Mouse (Mus musculus) liver, embryonic 16.5 days (tissue): ENCODE results near the gene Cntln. TPM values are rescaled to one million over a fixed set of nuclear protein-coding genes. Genes with fewer than 3 reads are reported as not detected.
A peak's percentile ranks its signal among the peaks of the same experiment; 100 is the strongest.

Experiments used
- ATAC-seq: fragments of 200-750 bp; cut with Nextera tagmentation; 2 replicates; pipeline ENCODE4 v1.8.0; 2017; ENCODE audit warnings: low read depth, mild to moderate bottlenecking, moderate number of reproducible peaks, moderate library complexity
- H3K27ac ChIP-seq: fragments of 300-500 bp; sonication (generic); 2 replicates; pipeline ENCODE4 v1.5.1; 2014; ENCODE audit warnings: mild to moderate bottlenecking, low read length
- H3K27me3 ChIP-seq: fragments of 300-500 bp; sonication (generic); 2 replicates; pipeline ENCODE4 v1.6.1; 2014; ENCODE audit warnings: low read depth, low read length, mixed read lengths; ENCODE audit not compliant: control insufficient read depth, insufficient read depth
- H3K36me3 ChIP-seq: fragments of 300-500 bp; sonication (generic); 2 replicates; pipeline ENCODE4 v1.6.1; 2014; ENCODE audit warnings: mild to moderate bottlenecking; ENCODE audit not compliant: control insufficient read depth, insufficient read depth
- H3K4me1 ChIP-seq: fragments of 300-500 bp; sonication (generic); 2 replicates; pipeline ENCODE4 v1.6.1; 2014; ENCODE audit warnings: low read depth, low read length, mixed read lengths; ENCODE audit not compliant: control insufficient read depth
- H3K4me2 ChIP-seq: fragments of 300-500 bp; sonication (generic); 2 replicates; pipeline ENCODE4 v1.6.1; 2014; ENCODE audit warnings: low read depth, low read length, mixed read lengths
- H3K4me3 ChIP-seq: fragments of 300-500 bp; sonication (generic); 2 replicates; pipeline ENCODE4 v1.5.1; 2014; ENCODE audit warnings: low read depth, mild to moderate bottlenecking, low read length
- H3K9ac ChIP-seq: fragments of 300-500 bp; sonication (generic); 2 replicates; pipeline ENCODE4 v1.6.1; 2014; ENCODE audit warnings: low read depth, low read length
- H3K9me3 ChIP-seq: fragments of 300-500 bp; sonication (generic); replicated peaks from 2 replicates; pipeline ENCODE4 v1.6.1; 2016; ENCODE audit warnings: low read length; ENCODE audit not compliant: control insufficient read depth
- WGBS: fragments of 180-500 bp; shearing (Covaris S2); extraction: QIAGEN DNeasy Blood & Tissue Kit; methylation state at CpG from one replicate; pipeline ENCODE4 v1.1.7; 2014; ENCODE audit not compliant: insufficient replicate concordance; 5-methylcytosine and 5-hydroxymethylcytosine counted together
- polyA plus RNA-seq: library from polyadenylated mRNA; unstranded; fragments of >200 nt; fragmentation: Nextera tagmentation; extraction: Ambion mirVana; gene quantifications from 2 replicates; pipeline ENCODE4 v1.2.1, GENCODE M21; 2015

Gene Cntln
- 1.3 and 1.5 TPM in 2 replicates for polyA plus RNA-seq

- peak; percentile 91 for ATAC-seq
- Histone ChIP-seq H3K27me3 (no peaks in the 10 kb centered on the region), H3K4me1 (peaks cover 4% of the 10 kb centered on the region), H3K36me3 (no peaks in the 10 kb centered on the region), H3K9me3 (no peaks in the 10 kb centered on the region), H3K9ac (peak within 1 kb of the TSS; percentile 78), H3K4me2 (peak within 1 kb of the TSS; percentile 77), H3K27ac (peak within 1 kb of the TSS; percentile 57), H3K4me3 (peak within 1 kb of the TSS; percentile 74)
- under 1% methylated on average over 48 of the region's 50 CpGs for WGBS
Measured at GRCm38 (mm10) chr4:84884111-84884538, at the start of gene Cntln. Gene Cntln (plus strand): TSS chr4:84884309.

- H3K27me3 ChIP-seq = no peaks in the 10 kb centered on the region
- H3K4me3 ChIP-seq = no peak overlapping the region
- ATAC-seq = no peak
- H3K9ac ChIP-seq = no peak overlapping the region
- H3K9me3 ChIP-seq = no peaks in the 10 kb centered on the region
- H3K4me2 ChIP-seq = no peak overlapping the region
- 28% methylated on average over 5 of the region's 5 CpGs for WGBS
- no peaks in the 10 kb centered on the region for H3K4me1 ChIP-seq
- H3K27ac ChIP-seq = no peak overlapping the region
- no peaks in the 10 kb centered on the region for H3K36me3 ChIP-seq
Measured at GRCm38 (mm10) chr4:84836979-84837378, 47.1 kb upstream of the Cntln start.

- H3K4me1 ChIP-seq = no peaks in the 10 kb centered on the region
- ATAC-seq = no peak
- H3K4me3 ChIP-seq = no peak overlapping the region
- no peaks in the 10 kb centered on the region for H3K9me3 ChIP-seq
- WGBS = 64% methylated on average over 3 of the region's 3 CpGs
- no peaks in the 10 kb centered on the region for H3K36me3 ChIP-seq
- H3K27ac ChIP-seq = no peak overlapping the region
- no peaks in the 10 kb centered on the region for H3K27me3 ChIP-seq
- H3K9ac ChIP-seq = no peak overlapping the region
- H3K4me2 ChIP-seq = no peak overlapping the region
Measured at GRCm38 (mm10) chr4:84838545-84838944, 45.6 kb upstream of the Cntln start.

GRCm38 (mm10) chr4:84839466-84839865, 44.6 kb upstream of the Cntln start:
- Histone ChIP-seq H3K27ac (no peak overlapping the region), H3K9me3 (no peaks in the 10 kb centered on the region), H3K36me3 (no peaks in the 10 kb centered on the region), H3K4me1 (no peaks in the 10 kb centered on the region), H3K27me3 (no peaks in the 10 kb centered on the region), H3K9ac (no peak overlapping the region), H3K4me2 (no peak overlapping the region), H3K4me3 (no peak overlapping the region)
- ATAC-seq = no peak
- 65% methylated on average over 2 of the region's 2 CpGs for WGBS

- WGBS = 68% methylated on average over 2 of the region's 2 CpGs
- ATAC-seq = no peak
- Histone ChIP-seq H3K27ac (no peak overlapping the region), H3K27me3 (no peaks in the 10 kb centered on the region), H3K9ac (no peak overlapping the region), H3K9me3 (no peaks in the 10 kb centered on the region), H3K4me3 (no peak overlapping the region), H3K36me3 (no peaks in the 10 kb centered on the region), H3K4me1 (no peaks in the 10 kb centered on the region), H3K4me2 (no peak overlapping the region)
Measured at GRCm38 (mm10) chr4:84857588-84857987, 26.5 kb upstream of the Cntln start.

GRCm38 (mm10) chr4:84876347-84876746, 7.8 kb upstream of the Cntln start:
- WGBS = 30% methylated on average over 3 of the region's 3 CpGs
- Histone ChIP-seq H3K4me1 (no peaks in the 10 kb centered on the region), H3K9ac (no peak overlapping the region), H3K27ac (no peak overlapping the region), H3K4me3 (no peak overlapping the region), H3K9me3 (no peaks in the 10 kb centered on the region), H3K36me3 (no peaks in the 10 kb centered on the region), H3K4me2 (no peak overlapping the region), H3K27me3 (no peaks in the 10 kb centered on the region)
- ATAC-seq = no peak

- WGBS = 77% methylated on average over 12 of the region's 12 CpGs
- no peaks in the 10 kb centered on the region for H3K9me3 ChIP-seq
- peaks cover 4% of the 10 kb centered on the region for H3K4me1 ChIP-seq
- H3K27me3 ChIP-seq = no peaks in the 10 kb centered on the region
- H3K4me3 ChIP-seq = peak overlapping the region; percentile 74
- peak overlapping the region; percentile 78 for H3K9ac ChIP-seq
- peak overlapping the region; percentile 77 for H3K4me2 ChIP-seq
- no peaks in the 10 kb centered on the region for H3K36me3 ChIP-seq
- H3K27ac ChIP-seq = no peak overlapping the region
- ATAC-seq = peak; percentile 3; the same call in 1 of the 2 replicates
Measured at GRCm38 (mm10) chr4:84883646-84884045, 463 bp upstream of the Cntln start.

GRCm38 (mm10) chr4:84884539-84885270, 596 bp downstream of the Cntln start:
- WGBS = 3% methylated on average over 55 of the region's 60 CpGs
- Histone ChIP-seq H3K27ac (peak overlapping the region; percentile 57), H3K9ac (peak overlapping the region; percentile 78), H3K4me1 (peaks cover 4% of the 10 kb centered on the region), H3K9me3 (no peaks in the 10 kb centered on the region), H3K4me2 (peak overlapping the region; percentile 77), H3K4me3 (peak overlapping the region; percentile 74), H3K36me3 (no peaks in the 10 kb centered on the region), H3K27me3 (no peaks in the 10 kb centered on the region)
- peak; percentile 65 for ATAC-seq

GRCm38 (mm10) chr4:84885271-84885540, 1.1 kb downstream of the Cntln start:
- H3K9ac ChIP-seq = peak overlapping the region; percentile 78; the same call in 1 of the 2 replicates
- H3K27ac ChIP-seq = no peak overlapping the region
- 63% methylated on average over 1 of the region's 1 CpGs for WGBS
- peaks cover 4% of the 10 kb centered on the region for H3K4me1 ChIP-seq
- H3K27me3 ChIP-seq = no peaks in the 10 kb centered on the region
- H3K36me3 ChIP-seq = no peaks in the 10 kb centered on the region
- H3K4me2 ChIP-seq = peak overlapping the region; percentile 77
- no peaks in the 10 kb centered on the region for H3K9me3 ChIP-seq
- peak overlapping the region; percentile 74 for H3K4me3 ChIP-seq
- no peak for ATAC-seq
